Mouse (Mus musculus) liver, embryonic 12.5 days (tissue): ENCODE measurements around the gene Vma21-ps. TPM values are rescaled to one million over a fixed set of nuclear protein-coding genes. Genes with fewer than 3 reads are reported as not detected.
"Not testable (repeated sequence)": the region's sequence is repeated elsewhere in the genome, so short reads cannot be mapped to it uniquely, and the experiment has no call there.

Experiments
- ATAC-seq: fragments of 200-750 bp; cut with Nextera tagmentation; 2 replicates; pipeline ENCODE4 v1.8.0; 2017; ENCODE audit warnings: moderate number of reproducible peaks, mild to moderate bottlenecking, moderate library complexity
- H3K27ac ChIP-seq: fragments of 300-500 bp; sonication (generic); 2 replicates; pipeline ENCODE4 v1.5.1; 2016; ENCODE audit warnings: mild to moderate bottlenecking
- H3K27me3 ChIP-seq: fragments of 300-500 bp; sonication (generic); replicated peaks from 2 replicates; pipeline ENCODE4 v1.6.1; 2016; ENCODE audit warnings: mild to moderate bottlenecking, moderate library complexity
- H3K36me3 ChIP-seq: fragments of 300-500 bp; sonication (generic); 2 replicates; pipeline ENCODE4 v1.6.1; 2016; ENCODE audit warnings: mild to moderate bottlenecking, moderate library complexity
- H3K4me1 ChIP-seq: fragments of 300-500 bp; sonication (generic); 2 replicates; pipeline ENCODE4 v1.6.1; 2016
- H3K4me2 ChIP-seq: fragments of 300-500 bp; sonication (generic); 2 replicates; pipeline ENCODE4 v1.6.1; 2016; ENCODE audit warnings: mild to moderate bottlenecking, moderate library complexity
- H3K4me3 ChIP-seq: fragments of 300-500 bp; sonication (generic); 2 replicates; pipeline ENCODE4 v1.5.1; 2016; ENCODE audit warnings: mild to moderate bottlenecking, moderate library complexity
- H3K9ac ChIP-seq: fragments of 300-500 bp; sonication (generic); 2 replicates; pipeline ENCODE4 v1.6.1; 2016; ENCODE audit warnings: mild to moderate bottlenecking, moderate library complexity
- H3K9me3 ChIP-seq: fragments of 300-500 bp; sonication (generic); replicated peaks from 2 replicates; pipeline ENCODE4 v1.6.1; 2016; ENCODE audit warnings: mild to moderate bottlenecking, moderate library complexity
- WGBS: fragments of 180-500 bp; shearing (Covaris S2); methylation state at CpG from one replicate; pipeline ENCODE4 v1.1.7; 2016; ENCODE audit not compliant: insufficient replicate concordance; 5-methylcytosine and 5-hydroxymethylcytosine counted together
- polyA plus RNA-seq: library from polyadenylated mRNA; unstranded; fragments of >200 nt; fragmentation: Nextera tagmentation; extraction: Ambion mirVana; gene quantifications from 2 replicates; pipeline ENCODE4 v1.2.1, GENCODE M21; 2016

The Vma21-ps gene
- polyA plus RNA-seq, result not detected in 2 replicates

DNA sequence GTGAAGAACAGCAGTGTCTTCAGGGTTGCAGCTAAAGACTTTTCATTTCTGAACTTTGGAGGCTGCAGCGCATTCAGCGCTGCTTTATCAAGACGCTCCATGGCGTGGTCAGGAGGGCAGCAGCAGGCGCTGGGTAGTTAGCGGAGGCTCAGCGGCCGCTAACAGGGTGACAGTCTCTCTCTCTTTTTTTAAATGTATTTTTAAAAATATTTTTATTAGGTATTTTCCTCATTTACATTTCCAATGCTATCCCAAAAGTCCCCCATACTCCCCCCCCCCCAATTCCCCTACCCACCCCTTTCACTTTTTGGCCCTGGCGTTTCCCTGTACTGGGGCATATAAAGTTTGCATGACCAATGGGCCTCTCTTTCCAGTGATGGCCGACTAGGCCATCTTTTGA is at the start of gene Vma21-ps:
TSS of gene Vma21-ps (minus strand) at position 101 of the 400 bp plus-strand sequence.
- not testable (repeated sequence) for H3K9ac ChIP-seq, H3K27me3 ChIP-seq, H3K9me3 ChIP-seq, H3K36me3 ChIP-seq, H3K4me3 ChIP-seq, ATAC-seq, H3K27ac ChIP-seq, H3K4me1 ChIP-seq, H3K4me2 ChIP-seq
- 91% methylated on average over 10 of the region's 10 CpGs for WGBS

DNA sequence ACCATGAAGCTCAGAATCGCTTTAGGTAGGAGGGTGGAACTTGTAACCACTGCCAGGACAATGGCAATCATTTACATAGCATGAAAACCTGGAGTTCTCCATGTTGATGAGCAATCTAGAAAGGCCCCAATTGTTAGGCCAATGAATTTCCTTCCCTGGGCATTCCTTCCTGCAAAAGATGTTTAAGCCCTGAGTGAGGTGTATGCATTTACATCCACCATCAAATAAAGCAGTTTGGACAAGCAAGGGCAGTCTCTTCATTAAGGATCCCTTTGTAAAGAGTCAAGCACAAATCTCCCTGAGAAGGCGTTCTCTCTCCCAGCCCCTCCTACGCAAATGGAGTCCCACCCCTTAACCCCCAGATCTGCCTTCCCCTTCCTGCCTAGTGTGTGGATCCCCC is 46.0 kb upstream of the Vma21-ps start:
- Histone ChIP-seq H3K27me3 (no peaks in the 10 kb centered on the region), H3K4me2 (no peak overlapping the region), H3K36me3 (no peaks in the 10 kb centered on the region), H3K9ac (no peak overlapping the region), H3K4me1 (no peaks in the 10 kb centered on the region), H3K27ac (no peak overlapping the region), H3K4me3 (no peak overlapping the region), H3K9me3 (no peaks in the 10 kb centered on the region)
- no peak for ATAC-seq
- WGBS, result 66% methylated on average over 3 of the region's 3 CpGs

DNA sequence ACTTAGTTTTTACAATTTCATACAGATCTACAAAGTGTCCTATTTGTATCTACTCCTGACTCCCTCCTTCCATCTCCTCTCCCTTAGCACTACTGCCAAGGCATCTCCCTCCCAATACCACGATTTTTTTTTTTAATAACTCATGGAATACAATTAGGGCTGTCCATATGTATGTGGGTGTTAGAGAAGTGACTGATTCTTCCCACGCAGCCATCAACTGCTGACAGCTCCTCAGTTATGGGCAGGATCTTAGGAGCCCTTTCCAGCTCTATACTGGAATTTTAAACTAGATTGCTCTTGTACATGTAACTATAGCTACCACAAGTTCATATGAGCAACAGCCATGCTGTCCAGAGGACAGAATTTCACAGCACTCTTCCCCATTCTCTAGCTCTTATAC is 33.6 kb upstream of the Vma21-ps start:
- Histone ChIP-seq H3K4me2 (no peak overlapping the region), H3K27ac (no peak overlapping the region), H3K4me3 (no peak overlapping the region), H3K36me3 (no peaks in the 10 kb centered on the region), H3K9ac (no peak overlapping the region), H3K27me3 (no peaks in the 10 kb centered on the region), H3K9me3 (no peaks in the 10 kb centered on the region), H3K4me1 (no peaks in the 10 kb centered on the region)
- no peak for ATAC-seq
- 48% methylated on average over 2 of the region's 2 CpGs for WGBS

DNA sequence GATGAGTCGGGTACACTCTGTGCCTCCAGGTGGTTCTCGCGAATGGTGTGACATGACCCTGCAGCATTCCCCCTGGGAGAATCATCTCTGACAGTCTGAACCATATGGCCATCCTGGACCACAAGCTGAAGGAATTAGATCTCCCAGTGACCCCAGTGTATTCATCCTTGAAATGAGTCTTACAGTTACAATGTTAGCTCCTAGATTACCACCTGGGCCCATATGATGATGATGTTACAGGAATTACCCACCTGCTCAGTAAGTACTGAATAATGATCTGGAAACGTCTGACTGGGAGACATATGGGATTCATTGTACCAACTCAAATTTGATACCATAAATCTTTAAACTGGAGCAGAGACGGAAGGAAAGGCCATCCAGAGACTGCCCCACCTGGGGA is 29.4 kb upstream of the Vma21-ps start:
- H3K4me2 ChIP-seq, result no peak overlapping the region
- no peak overlapping the region for H3K27ac ChIP-seq
- no peak overlapping the region for H3K9ac ChIP-seq
- no peak for ATAC-seq
- no peaks in the 10 kb centered on the region for H3K27me3 ChIP-seq
- no peaks in the 10 kb centered on the region for H3K4me1 ChIP-seq
- WGBS, result 67% methylated on average over 5 of the region's 5 CpGs
- no peaks in the 10 kb centered on the region for H3K36me3 ChIP-seq
- H3K9me3 ChIP-seq, result no peaks in the 10 kb centered on the region
- no peak overlapping the region for H3K4me3 ChIP-seq

DNA sequence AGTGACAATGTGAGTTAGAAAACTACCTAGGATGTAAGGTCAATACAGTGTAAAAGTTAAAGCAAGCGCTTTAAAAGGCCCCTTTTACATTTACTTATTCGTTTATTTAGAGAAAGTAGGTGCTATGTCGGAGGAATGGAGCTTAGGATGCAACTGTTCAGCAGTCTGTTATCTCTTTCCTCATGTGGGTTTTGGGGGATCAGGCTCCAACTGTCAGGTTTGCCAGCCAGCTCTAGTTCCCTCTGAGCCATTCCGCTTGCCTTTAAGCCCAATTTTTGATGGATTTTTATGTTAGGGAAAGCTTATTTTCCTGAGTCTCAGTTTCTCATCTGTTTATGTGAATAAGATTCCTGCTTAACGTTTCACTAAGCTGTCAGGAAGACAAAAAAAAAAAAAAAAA is 22.3 kb upstream of the Vma21-ps start:
- H3K27me3 ChIP-seq, result no peaks in the 10 kb centered on the region
- no peak overlapping the region for H3K4me2 ChIP-seq
- no peak overlapping the region for H3K4me3 ChIP-seq
- H3K9ac ChIP-seq, result no peak overlapping the region
- H3K9me3 ChIP-seq, result no peaks in the 10 kb centered on the region
- H3K4me1 ChIP-seq, result no peaks in the 10 kb centered on the region
- ATAC-seq, result no peak
- H3K36me3 ChIP-seq, result no peaks in the 10 kb centered on the region
- H3K27ac ChIP-seq, result no peak overlapping the region
- WGBS, result 62% methylated on average over 5 of the region's 5 CpGs

DNA sequence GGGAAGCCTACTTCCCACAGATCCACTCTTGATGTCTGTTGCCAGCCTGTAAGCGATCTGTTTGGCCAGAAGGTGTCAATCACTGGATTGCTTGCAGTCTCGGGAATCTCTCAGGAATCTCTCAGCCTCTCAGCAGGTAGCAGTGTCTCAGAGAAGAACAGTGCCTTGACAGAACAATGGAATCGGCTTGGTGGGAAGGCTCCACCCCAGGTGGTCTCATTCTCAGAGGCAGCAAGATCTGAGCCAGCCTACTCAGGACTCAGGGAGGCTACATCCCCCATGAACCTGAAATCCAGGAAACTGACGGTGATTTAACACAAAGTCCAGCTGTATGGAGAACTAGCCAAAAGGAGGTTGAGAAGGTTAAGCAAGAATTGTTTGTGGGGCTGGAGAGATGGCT is 20.5 kb upstream of the Vma21-ps start:
- no peak for ATAC-seq

DNA sequence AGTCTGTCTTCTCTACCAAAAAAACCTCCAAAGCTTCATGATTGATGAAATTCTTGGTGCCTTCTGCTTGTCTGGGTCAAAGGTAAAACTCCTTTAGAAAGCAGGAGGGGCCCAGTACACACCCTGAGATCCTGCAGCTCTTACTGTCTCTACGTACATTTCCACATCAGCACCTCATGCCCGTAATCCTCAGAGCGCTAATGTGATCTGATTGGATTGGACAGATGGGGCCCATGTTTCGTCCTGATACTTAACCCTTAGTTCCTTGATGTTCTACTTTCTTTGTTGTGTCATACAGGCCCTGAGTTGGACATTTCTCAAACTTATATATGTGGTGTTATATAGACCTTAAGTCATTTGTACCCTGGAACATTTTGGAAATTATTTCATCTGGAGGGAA is 9.6 kb downstream of the Vma21-ps start:
- Histone ChIP-seq H3K9ac (no peak overlapping the region), H3K9me3 (no peaks in the 10 kb centered on the region), H3K4me2 (no peak overlapping the region), H3K27ac (no peak overlapping the region), H3K4me3 (no peak overlapping the region), H3K4me1 (no peaks in the 10 kb centered on the region), H3K36me3 (peaks cover 54% of the 10 kb centered on the region), H3K27me3 (no peaks in the 10 kb centered on the region)
- WGBS, result 89% methylated on average over 4 of the region's 4 CpGs
- no peak for ATAC-seq

More for the DNA sequence above, 20.5 kb upstream of the Vma21-ps start:
- no peak overlapping the region for H3K9ac ChIP-seq
- no peak overlapping the region for H3K4me3 ChIP-seq
- H3K4me1 ChIP-seq, result no peaks in the 10 kb centered on the region
- H3K36me3 ChIP-seq, result no peaks in the 10 kb centered on the region
- no peaks in the 10 kb centered on the region for H3K27me3 ChIP-seq
- no peak overlapping the region for H3K27ac ChIP-seq
- H3K9me3 ChIP-seq, result no peaks in the 10 kb centered on the region
- WGBS, result 26% methylated on average over 4 of the region's 4 CpGs
- H3K4me2 ChIP-seq, result no peak overlapping the region

DNA sequence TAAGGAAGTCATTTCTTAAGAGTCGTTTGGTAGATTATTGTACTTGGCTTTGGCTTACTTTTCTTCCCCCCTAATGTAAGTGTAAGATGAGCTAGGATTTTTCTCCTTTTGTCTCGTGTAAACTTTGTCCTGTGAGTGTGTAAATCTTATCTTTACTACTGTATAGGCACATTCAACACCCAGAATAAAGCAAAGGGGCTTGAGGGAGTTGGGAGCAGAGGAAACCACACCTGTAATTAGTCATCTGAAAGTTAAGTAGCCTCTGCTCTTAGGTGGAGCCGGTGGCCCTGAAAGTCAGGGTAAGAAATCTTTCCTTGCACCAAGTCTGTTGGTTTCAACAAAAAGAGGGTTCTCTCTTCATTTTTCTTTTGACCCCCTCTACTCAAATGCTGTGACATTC is 23.6 kb downstream of the Vma21-ps start:
- H3K4me2 ChIP-seq, result no peak overlapping the region
- H3K9ac ChIP-seq, result no peak overlapping the region
- no peak for ATAC-seq

DNA sequence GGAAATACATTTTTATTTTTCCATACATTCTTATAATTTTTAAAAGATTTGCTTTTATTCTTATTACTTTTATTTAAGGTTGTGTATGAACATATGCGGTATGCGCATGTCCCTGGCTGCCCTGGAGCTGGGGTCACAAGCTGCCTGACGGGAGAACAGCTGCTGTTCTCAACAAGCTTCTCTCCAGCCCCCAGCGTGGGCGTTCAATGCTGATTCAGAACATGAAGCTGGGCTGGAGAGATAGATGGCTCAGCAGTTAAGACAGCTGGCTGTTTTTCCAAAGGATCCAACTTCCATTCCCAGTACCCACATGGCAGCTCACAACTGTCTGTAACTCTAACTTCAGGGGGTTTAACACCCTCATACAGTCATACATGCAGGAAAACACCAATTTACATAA is 35.7 kb downstream of the Vma21-ps start:
- no peaks in the 10 kb centered on the region for H3K4me1 ChIP-seq
- peaks cover 90% of the 10 kb centered on the region for H3K36me3 ChIP-seq
- H3K9ac ChIP-seq, result no peak overlapping the region
- WGBS, result 93% methylated on average over 5 of the region's 5 CpGs
- no peak overlapping the region for H3K27ac ChIP-seq
- H3K9me3 ChIP-seq, result no peaks in the 10 kb centered on the region
- H3K4me2 ChIP-seq, result no peak overlapping the region
- ATAC-seq, result no peak
- no peaks in the 10 kb centered on the region for H3K27me3 ChIP-seq
- H3K4me3 ChIP-seq, result no peak overlapping the region

More for the DNA sequence above, 23.6 kb downstream of the Vma21-ps start:
- Histone ChIP-seq H3K27ac (no peak overlapping the region), H3K4me3 (no peak overlapping the region), H3K4me1 (no peaks in the 10 kb centered on the region), H3K9me3 (no peaks in the 10 kb centered on the region), H3K27me3 (no peaks in the 10 kb centered on the region), H3K36me3 (peaks cover 86% of the 10 kb centered on the region)
- WGBS, result 81% methylated on average over 3 of the region's 3 CpGs

DNA sequence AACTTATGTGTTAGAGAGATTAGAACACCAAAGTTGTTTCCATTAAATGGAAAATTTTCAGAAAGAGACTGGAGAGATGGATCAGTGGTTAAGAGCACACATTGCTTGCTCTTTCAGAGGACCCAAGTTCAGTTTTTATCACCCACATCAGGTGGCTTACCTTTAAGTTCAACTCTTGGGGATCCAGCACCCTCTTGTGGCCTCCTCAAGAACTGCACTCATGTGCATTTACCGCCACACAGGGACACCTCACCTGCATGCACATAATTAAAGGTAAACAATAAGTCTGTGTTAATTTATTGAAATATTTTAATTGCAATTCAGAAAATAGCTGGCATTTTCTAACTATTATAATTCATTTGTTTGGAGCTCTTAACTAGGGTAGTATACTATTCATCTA is 37.3 kb downstream of the Vma21-ps start:
- Histone ChIP-seq H3K27ac (no peak overlapping the region), H3K4me3 (no peak overlapping the region), H3K27me3 (no peaks in the 10 kb centered on the region), H3K9me3 (no peaks in the 10 kb centered on the region), H3K9ac (no peak overlapping the region), H3K36me3 (peaks cover 90% of the 10 kb centered on the region), H3K4me2 (no peak overlapping the region), H3K4me1 (no peaks in the 10 kb centered on the region)
- ATAC-seq, result no peak
- WGBS, result 95% methylated on average over 1 of the region's 1 CpGs

Other genes starting within 250 kb of the Vma21-ps start
- gene Smc2, start 58.0 kb downstream of the Vma21-ps start, polyA plus RNA-seq, result 204 and 226 TPM in 2 replicates
- not detected in 2 replicates for gene Toporsl, start 99.0 kb upstream of the Vma21-ps start, polyA plus RNA-seq